In genomic region chr17:64567546-64567945, GRCm38 (mm10) we compare ENCODE assay signal across 16 mouse cellular contexts.
"Had no signal": no experiment of that assay in that cellular context is flagged by ENCODE, and none has a peak within 500 bp of the region (broad histone marks: within the 10 kb centered on the region; RNA-seq: fewer than 3 reads in every experiment).

No protein-coding gene starts in this region.

- ATAC-seq: hindbrain, embryonic 16.5 days; inflammation-experienced regulatory T-cells, adult 6 months; midbrain, embryonic 16.5 days had no signal

- H3K4me2 ChIP-seq: limb, embryonic 13.5 days; midbrain, embryonic 12.5 days; neural tube, embryonic 15.5 days had no signal

- H3K27me3 ChIP-seq: limb, embryonic 13.5 days; midbrain, embryonic 12.5 days; neural tube, embryonic 15.5 days had no signal

- H3K4me1 ChIP-seq: limb, embryonic 13.5 days; megakaryocyte, embryonic 14.5 days; midbrain, embryonic 12.5 days; neural tube, embryonic 15.5 days had no signal

- H3K9me3 ChIP-seq: midbrain, embryonic 12.5 days; neural tube, embryonic 15.5 days had no signal

- H3K27ac ChIP-seq: kidney, postnatal 0 days; limb, embryonic 13.5 days; midbrain, embryonic 12.5 days; neural tube, embryonic 15.5 days had no signal

- DNase-seq: kidney, adult 11 months; kidney, adult 9 months; kidney, postnatal 36 days; layer of hippocampus, adult 9-11 months; lung, adult 18-20 months; lung, postnatal 36 days; spleen, adult 18-20 months; thymus, postnatal 36 days had no signal

- H3K4me3 ChIP-seq: limb, embryonic 13.5 days; megakaryocyte, embryonic 14.5 days; midbrain, embryonic 12.5 days; neural tube, embryonic 15.5 days had no signal

- H3K9ac ChIP-seq: limb, embryonic 13.5 days; midbrain, embryonic 12.5 days; neural tube, embryonic 15.5 days had no signal

- H3K36me3 ChIP-seq: limb, embryonic 13.5 days; midbrain, embryonic 12.5 days; neural tube, embryonic 15.5 days had no signal
